Mouse (Mus musculus): Measurements from ENCODE around the gene Gnpnat1.
"Not testable (repeated sequence)": the region's sequence is repeated elsewhere in the genome, so short reads cannot be mapped to it uniquely, and the experiment has no call there.

Gene Gnpnat1

DNA sequence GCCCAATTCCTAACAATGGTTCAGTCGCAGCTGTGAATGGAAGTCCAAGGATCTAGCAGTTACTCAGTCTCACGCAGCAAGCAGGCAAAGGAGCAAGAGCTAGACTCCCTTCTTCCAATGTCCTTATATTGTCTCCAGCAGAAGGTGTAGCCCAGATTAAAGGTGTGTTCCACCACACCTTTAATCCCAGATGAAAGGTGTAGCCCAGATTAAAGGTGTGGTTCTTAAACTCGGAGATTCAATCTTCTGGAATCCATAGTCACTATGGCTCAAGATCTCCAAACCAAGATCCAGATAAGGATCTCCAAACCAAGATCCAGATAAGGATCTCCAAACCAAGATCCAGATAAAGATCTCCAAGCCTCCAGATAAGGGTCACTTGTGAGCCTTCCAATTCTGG, at the start of gene Gnpnat1:
Gene Gnpnat1 (minus strand): TSS at position 101 of the 400 bp plus-strand sequence.
- DNase-seq (ENCODE audit: low spot score in 2 of 2), result not testable (repeated sequence)

DNA sequence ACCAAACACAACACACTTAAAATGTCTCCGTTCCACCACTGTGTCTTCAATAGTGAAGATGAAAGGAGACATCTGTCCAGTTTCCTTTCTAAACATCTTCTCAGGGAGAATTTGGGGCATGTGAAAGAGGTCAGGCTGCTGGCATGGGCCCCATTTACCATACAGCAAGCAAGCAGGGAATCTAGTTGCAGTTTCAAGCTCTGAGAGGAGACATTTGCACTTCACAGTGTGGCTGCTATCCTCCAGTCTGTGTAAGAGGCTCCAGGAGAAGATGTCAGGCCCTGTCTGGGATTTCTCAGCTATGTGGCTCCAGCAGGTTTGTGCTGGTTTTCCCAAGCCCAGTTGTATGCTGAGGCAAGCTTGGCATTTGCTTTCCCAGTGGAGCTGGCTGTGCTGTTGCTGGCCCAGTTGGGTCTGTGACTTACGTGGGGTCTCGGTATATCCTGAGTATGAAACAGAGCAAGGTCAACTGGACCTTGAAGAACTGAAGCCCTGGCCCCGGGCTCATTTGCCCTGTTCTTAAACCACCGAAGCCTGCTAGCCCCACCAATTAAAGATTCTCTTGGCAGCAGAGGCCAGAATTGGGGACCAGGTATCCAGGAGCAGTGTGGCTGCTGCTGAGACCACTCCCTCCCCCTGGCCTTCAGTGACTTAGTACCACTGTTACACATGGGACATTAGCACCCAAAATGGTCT, 49.0 kb upstream of the Gnpnat1 start:
- no peak for DNase-seq (ENCODE audit: low spot score in 2 of 2)

DNA sequence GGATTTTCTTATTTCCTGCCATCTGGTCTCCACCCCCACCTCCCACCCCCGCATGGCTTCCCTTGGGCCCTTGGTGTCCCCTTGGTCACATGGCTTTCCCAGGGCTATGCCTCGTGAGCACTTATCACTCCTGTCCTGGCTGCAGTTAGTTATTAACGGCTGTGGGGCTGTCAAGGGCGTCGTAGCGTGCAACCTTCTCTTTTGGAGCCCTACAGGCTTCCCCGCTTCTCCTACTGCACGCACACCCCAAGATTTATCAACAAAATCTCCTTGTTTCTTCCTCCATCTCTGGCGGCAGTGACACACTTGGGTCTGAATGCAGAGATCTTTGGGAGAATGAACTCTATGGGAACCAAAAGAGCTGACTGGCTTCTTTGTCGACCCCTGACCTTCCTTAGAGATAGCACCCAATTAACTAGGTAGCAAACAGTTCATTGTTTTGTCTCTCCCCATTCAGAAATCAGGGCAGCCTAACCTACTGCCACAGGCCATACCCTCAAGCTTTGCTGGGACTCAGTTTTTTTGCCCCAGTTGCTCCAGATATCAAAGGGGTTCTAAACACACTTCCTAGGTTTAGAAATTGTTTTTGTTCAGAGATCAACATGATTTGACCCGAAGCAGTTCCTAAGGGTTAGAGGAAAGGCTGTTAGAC, 48.3 kb upstream of the Gnpnat1 start:
- no peak for DNase-seq (ENCODE audit: low spot score in 2 of 2)

DNA sequence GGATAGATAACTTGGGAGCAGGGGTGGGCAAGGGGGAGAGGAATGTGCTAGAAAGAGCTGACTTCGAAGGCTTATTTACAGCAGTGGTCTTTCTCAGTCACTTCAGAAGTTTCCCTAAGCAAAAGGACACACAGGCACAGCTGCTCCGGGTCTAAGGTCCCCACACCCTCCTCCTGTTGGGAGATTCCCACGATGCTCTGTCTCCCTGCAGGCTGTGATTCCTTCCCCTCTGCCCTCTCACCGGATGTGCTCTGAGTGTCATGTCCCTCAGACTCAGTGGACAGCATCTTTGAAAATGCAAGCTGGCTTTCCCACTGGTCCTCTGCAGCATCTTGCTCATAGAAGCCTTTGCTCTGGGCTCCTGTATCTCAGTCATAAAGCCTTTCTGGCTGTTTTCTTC, 47.4 kb upstream of the Gnpnat1 start:
- no peak for DNase-seq (ENCODE audit: low spot score in 2 of 2)

DNA sequence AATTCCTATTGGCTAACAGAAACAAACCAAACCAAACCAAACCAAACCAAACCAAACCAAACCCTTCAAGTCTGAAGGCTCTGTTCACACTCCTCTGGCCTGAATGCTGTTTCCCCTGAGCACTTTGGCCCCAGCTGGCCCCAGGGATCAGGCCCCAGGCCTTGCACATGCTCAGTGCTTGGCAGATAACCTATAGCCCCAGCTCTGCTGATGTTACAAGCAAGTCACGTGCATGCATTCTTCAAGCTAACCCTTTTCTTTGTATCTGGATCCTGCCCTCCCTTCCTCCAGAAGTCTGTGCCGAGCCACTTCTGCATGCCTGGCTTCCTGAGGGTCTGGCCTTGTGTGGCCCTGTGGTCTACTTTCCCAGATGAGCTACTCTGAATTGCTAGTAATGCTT, 46.4 kb upstream of the Gnpnat1 start:
- no peak for DNase-seq (ENCODE audit: low spot score in 2 of 2)

DNA sequence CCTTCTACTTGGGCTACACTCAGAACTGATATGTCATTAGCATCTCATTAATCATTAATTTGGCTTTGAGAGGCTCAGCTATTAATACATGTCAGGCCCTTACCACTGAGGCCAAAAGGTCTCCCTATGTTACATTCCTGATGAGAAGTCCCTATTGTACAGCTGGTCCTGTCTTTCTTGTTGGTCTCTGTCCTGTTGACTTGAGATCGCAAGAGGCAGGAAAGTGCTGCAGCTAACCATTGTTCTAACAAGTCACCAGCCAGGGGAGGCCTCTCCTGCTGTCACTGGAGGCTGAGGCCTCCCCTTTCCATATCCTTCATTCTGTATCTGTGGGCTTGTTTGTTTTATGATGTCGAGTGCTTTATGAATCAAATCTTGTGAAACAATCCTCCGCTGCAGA, 42.1 kb upstream of the Gnpnat1 start:
- no peak for DNase-seq (ENCODE audit: low spot score in 2 of 2)

DNA sequence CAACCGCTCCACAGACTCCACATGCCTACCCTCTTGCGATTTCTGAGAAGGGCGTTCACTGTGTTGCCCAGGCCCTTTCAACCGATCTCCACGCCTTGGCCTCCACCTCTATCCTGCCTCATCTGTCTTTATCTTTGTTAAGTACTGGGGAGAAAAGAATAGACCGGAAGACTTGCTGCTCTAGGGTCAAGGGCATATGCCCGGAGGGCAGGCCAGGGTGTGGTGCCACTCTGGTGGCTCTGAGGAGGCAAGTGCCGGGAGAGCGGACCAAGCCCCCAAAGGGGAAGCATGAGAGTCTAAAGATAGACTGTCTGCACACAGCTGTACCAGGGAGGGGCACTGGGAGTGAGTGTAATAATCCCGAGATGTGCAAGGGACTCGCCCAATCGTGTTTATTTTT, 40.7 kb upstream of the Gnpnat1 start:
- DNase-seq (ENCODE audit: low spot score in 2 of 2), result no peak

DNA sequence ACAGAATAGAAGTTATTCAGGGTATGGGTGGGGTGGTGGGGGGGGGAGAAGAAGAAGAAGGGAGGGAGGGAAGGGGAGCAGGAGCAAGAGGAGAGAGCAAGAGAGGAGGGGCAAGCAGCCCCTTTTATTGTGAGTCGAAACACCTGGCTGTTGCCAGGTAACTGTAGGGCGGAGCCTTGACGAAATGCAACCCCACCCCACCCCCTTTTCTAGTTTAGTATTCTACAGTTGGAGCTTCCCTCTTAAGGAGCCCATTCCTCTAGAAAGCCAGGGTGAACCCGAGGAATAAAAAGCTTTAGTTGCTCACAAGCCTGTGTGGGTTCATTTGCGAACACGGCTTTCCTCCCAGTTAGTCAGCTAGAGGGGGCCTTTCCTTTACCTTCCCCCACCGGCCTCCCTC, 40.2 kb upstream of the Gnpnat1 start:
- DNase-seq (ENCODE audit: low spot score in 2 of 2), result no peak

DNA sequence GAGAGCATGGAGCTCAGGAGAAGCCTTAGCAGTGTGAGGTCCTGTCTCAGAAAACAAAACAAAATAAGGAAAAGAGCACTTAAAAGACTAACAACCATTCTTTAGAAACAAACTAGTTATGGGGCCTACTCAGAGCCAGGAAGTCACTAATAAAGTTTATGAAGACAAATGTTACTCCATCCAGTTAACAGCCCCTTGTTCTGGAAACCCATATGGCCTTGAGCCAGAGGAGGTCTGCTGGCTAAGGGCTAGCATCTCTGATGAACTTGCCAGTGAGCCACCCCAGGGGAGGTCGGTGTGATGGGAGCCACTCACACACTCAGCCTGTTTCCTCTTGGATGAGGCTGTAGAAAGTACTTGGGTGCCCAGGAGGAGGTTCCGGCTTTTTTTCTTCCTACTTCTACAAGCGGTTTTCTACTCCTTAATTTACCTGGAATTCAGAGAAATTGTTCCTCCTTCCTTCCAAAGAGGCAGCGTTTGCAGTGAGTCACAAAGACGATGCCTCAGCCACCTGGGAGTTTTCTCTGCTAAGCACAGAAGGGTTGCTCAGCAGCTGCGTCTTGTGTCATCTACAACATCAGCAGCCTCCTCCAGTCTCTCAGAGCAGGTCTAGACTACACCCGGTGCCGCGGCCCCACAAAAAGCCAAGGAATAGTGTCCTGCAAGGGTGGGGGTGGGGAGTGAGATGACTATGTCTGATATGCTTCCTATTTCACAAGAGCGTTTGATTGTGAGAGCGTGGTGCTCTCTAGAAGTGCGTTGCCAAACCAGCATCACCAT, 38.3 kb upstream of the Gnpnat1 start:
- DNase-seq (ENCODE audit: low spot score in 2 of 2), result no peak

DNA sequence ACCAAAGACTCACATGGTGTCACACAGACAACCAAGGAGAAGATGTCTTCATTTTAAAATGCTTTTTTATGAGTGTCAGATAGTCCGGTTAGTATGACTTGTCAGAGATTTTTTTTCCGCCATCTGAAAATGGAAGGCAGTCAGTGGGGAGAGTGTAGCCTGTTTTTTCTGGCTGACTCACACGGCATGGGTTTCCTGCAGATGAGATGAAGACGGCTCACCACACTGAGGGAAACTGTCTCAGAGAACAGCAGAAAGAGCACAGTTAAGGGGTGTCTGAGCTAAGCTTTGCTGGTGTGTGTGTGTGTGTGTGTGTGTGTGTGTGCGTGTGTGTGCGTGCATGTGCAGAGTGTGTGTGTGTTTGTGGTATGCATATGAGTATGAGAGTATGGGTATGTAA, 36.6 kb upstream of the Gnpnat1 start:
- no peak for DNase-seq (ENCODE audit: low spot score in 2 of 2)

DNA sequence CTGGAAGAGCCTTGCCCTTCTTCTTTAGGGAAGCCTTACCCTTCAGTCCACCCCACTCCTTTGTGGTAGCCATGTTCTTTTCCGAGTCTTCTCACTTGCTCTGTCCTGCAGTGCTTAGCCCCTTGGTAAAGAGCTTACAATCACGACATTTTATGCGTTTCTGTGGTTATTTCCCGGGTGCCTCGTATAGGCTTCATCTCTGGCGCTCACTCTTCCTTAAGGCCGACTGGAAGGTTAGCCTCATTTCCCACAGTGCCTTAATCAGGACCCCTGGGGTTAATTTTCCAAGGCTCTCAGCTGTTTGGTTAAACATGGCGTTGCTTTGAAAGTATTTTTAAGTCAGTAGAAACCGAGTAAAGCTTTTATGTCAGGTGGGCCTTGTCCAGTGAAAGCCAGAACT, 34.7 kb upstream of the Gnpnat1 start:
- no peak for DNase-seq (ENCODE audit: low spot score in 2 of 2)

DNA sequence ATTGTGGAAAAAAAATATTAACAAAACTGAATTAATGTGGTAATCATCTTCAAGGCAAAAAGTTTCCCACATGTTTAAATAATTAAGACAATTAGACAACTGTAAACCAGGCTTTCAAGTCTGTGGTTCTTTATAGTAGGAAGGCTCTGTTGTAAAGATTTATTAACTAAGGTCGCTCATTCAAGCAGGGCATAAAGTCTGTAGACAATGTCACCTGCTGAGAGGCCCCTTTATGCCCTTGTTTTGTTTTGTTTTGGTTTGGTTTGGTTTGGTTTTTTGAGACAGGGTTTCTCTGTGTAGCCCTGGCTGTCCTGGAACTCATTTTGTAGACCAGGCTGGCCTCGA, 34.2 kb upstream of the Gnpnat1 start:
- no peak for DNase-seq (ENCODE audit: low spot score in 2 of 2)

DNA sequence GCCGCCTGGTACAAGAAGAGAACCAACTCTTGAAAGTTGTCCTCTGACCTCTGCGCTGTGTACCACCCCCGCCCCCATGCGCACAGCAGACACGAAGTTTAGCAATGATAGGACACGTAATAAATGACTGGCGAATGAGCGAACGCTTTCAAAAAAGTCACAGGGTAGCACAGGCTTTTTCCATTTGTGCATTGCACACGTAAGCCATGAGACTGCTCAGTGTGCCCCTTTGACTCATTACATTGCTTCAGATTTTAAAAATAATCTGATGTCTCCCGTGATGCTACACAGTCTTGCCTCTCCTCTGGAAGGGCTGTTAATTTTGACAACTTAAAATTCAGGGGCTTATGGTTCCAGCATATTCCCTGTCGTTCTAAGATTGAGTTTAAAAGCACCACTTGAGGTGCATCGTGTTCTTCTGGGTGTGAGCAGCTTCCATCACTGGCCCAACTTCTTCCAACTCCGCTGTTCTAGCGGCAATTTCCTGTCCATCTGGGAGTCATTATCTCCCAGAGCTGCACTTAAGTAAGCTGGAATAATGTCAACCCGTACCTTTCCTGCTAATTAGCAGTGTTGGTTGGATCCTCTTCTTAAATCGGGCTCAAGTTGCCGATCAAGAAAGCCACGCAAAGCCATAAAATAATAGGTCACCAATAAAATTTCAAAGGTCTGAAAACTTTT, 33.7 kb upstream of the Gnpnat1 start:
- DNase-seq (ENCODE audit: low spot score in 2 of 2), result no peak

DNA sequence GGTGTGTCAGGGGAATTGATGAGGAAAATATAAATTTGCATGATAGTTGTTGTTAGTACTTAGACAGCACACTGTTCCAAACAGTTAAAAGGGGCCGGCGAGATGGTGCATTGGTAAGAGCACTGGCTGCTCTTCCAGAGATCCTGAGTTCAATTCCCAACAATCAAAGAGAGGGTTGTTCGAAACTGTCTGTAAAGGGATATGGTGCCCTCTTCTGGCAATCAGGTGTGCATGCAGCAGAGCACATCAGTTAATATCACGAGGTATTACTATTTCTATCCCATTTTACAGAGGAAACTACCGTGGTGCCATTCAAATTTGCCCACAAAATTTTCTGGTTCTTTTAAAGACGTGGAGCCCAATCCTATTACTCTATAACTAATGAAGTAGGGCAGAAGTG, 29.5 kb upstream of the Gnpnat1 start:
- no peak for DNase-seq (ENCODE audit: low spot score in 2 of 2)

DNA sequence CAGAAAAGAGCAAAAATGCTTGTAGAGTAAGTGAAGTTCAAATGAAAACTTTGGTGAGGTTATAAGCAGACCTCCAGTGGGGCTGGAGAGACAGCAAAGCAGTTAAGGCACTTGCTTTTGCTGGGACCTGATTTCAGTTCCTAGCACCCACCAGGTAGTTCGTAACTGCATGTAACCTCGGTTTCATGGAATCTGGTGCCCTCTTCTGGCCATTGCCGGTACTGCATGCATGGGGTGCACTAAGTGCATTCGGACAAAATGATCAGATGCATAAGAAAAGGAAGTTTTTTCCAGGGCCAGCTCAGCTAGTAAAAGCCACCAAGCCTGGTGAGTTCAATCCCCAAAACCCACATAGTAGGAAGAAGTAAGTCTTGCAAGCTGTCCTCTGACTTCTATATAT, 27.3 kb upstream of the Gnpnat1 start:
- no peak for DNase-seq (ENCODE audit: low spot score in 2 of 2)

DNA sequence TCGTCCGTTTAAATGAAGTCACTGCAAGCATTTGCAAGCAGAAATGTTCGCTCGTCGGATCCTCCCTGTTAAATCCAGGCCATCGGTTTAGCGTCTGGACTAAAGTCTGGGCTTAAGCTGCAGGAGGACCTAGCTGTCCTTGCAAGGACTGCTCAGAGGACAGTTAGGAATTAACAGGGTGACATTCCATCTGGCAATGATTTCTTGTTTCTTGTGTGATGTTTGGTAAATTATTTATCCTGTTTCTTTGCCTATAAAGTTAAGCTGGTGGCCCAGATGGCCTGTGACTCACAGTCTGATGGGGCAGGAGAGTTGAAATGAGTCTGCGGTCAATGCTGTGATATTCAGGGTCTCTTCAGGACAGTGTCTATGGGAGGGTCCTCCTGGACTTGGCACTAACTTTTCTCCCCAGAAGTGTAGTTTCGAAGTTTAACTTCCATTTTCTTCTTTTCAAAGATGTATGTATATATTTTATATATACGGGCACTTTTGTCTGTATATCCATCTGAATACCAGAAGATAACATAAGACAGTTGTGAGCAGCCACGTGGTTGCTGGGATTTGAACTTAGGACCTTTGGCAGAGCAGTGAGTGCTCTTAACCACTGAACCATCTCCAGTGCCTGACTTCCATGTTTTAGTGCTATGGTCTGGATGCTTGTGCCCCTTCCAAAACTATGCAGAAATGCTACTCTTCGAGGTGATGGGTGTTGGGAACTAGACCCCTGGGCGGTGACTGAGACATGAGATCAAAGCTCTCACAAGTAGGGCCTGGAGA, 25.5 kb upstream of the Gnpnat1 start:
- no peak for DNase-seq (ENCODE audit: low spot score in 2 of 2)

DNA sequence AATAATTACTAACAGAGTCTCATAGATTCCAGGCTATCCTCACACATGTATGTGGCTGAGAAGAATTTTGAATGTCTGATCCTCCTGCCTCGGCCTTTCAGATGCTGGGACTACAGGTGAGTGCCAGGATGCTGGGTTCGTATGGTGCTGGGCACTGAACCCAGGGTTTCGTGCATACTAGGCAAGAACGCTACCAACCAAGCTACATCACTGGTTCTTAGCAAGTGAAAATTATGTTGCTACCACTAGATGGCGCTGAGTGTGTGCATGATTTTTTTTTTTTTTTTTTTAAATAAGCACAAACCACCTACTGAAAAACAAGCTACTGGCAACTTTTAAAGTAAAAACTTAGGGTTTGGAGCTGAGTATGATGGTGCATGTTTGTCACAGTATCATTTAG, 18.5 kb upstream of the Gnpnat1 start:
- no peak for DNase-seq (ENCODE audit: low spot score in 2 of 2)

DNA sequence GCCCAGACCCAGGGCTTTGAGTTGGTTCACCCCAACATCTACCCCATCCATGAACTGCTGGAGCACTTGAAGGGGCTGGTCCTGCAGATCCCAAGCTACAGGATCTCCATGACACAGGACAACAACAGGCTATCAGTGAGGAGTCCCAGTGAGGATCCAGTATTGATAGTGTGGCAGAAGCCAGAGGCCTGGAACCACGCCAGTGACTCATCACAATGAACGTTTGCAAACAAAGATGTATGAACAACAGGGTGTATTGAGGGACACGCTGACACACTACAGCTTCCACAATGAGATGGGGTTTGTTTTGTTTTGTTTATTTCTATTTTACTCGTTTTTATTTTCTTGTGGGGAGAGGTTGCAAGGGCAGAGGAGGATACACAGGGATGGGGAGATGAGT, 17.7 kb upstream of the Gnpnat1 start:
- DNase-seq (ENCODE audit: low spot score in 2 of 2), result no peak

DNA sequence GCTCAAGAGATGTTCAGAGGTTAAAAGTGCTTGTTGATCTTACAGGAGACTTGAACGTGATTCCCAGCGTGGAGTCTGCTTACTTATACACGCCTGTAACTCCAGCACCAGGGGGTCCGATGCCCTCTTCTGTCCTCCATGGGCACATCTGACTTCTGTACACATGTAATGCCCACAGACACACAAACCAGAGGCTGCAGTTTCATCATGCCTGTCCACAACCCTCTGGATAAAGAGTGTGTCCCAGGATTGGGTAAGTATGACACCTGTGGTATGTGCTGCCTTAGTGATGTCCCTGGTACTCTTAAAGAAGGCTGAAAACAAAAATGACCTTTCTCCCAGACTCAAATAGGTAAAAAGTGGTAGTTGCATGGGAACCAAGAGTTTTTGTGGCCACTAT, 14.6 kb upstream of the Gnpnat1 start:
- no peak for DNase-seq (ENCODE audit: low spot score in 2 of 2)

DNA sequence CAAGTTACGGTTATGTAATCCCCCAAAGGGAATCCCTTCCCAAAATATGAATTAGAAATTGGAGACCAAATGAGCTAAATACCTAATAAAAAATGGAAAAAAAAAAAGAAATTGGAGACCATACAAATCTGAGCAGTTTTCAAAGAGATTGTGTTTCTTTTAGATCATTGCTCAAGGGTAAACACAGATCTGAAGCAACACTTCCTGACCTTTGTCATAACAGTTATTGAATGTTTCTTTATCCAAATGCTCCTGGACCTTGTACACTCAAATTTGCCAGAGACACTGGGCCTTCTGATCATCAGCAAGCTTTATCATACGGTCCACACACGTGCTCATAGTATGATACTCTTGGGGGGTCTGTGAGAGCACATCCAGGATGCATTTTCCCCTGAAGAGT, 13.8 kb upstream of the Gnpnat1 start:
- no peak for DNase-seq (ENCODE audit: low spot score in 2 of 2)

DNA sequence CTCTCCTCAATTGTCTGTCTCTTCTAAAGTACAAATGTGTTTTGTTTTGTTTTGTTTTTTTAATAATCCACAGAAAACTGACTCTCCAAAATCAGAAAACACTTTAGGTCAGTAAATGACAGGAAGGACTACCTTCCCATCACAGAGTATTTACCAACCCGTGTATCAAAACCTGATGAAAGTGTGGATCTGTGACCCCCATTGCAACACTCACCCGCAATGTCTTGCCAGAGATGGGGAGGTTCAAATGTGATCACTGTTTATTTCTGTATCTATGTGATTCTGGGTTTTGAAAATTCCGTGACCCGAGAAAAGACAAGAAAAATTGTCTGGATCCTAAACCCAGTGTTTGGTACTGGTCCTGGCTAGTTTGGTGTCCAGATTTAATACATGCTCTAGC, 11.6 kb upstream of the Gnpnat1 start:
- no peak for DNase-seq (ENCODE audit: low spot score in 2 of 2)

DNA sequence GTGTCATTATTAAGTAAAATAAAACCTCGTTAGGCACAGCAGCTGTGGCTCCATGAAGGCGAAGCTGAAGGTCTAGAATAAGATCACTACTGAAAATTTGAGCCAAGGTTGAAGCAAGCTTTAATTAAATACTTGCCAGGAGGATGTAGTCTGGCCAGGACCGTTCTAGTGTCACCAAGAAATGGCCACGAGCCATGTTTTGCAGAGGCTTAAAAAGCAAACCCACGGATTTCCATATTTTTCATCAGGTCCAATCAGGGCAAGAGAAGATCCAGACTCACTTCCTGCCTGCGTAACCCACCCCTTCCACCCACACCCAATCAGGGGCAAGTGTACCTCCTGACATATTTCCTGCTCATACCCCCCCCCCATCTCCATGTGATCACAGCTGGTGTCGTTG, 1.1 kb downstream of the Gnpnat1 start:
- no peak for DNase-seq (ENCODE audit: low spot score in 2 of 2)

Measured in frontal cortex, postnatal 14 days (tissue).